Mouse (Mus musculus) ovary, adult 10 weeks (tissue): ENCODE measurements around the gene C4bp. TPM values are rescaled to one million over a fixed set of nuclear protein-coding genes. Genes with fewer than 3 reads are reported as not detected.

Source experiments
- polyA plus RNA-seq: library from polyadenylated mRNA; stranded (reverse); fragments of 350-450 nt; fragmentation: Illumina TruSeq; extraction: RNeasy Lipid Tissue Mini Kit (QIAGEN cat#74804); gene quantifications from one replicate; pipeline ENCODE4 v1.2.3, GENCODE M21; 2014

The C4bp gene
- 0.20 TPM for polyA plus RNA-seq

GRCm38 (mm10) chr1:130661454-130661853, at the start of gene C4bp:
C4bp (minus strand) TSS chr1:130661632.

GRCm38 (mm10) chr1:130629521-130629920, 31.9 kb downstream of the C4bp start, which contains the start of gene Zp3r:
Zp3r (minus strand) TSS chr1:130629621.

Other genes starting within 250 kb of the C4bp start
- gene Cd55b, start 238.6 kb downstream of the C4bp start, polyA plus RNA-seq, result 1.2 TPM
- 124 TPM for gene Cd55, start 198.9 kb downstream of the C4bp start, polyA plus RNA-seq
- gene Zp3r, start 32.0 kb downstream of the C4bp start, polyA plus RNA-seq, result not detected
- not detected for gene Gm29427, start 54.2 kb upstream of the C4bp start, polyA plus RNA-seq
- 20.7 TPM for gene Yod1, start 55.7 kb upstream of the C4bp start, polyA plus RNA-seq
- gene Pfkfb2, start 67.6 kb upstream of the C4bp start, polyA plus RNA-seq, result 16.1 TPM
- gene AA986860, start 70.3 kb upstream of the C4bp start, polyA plus RNA-seq, result 0.91 TPM
- not detected for gene Fcamr, start 139.3 kb upstream of the C4bp start, polyA plus RNA-seq
- gene Pigr, start 165.1 kb upstream of the C4bp start, polyA plus RNA-seq, result 0.23 TPM
- not detected for gene Fcmr, start 204.0 kb upstream of the C4bp start, polyA plus RNA-seq
- not detected for gene Il24, start 225.8 kb upstream of the C4bp start, polyA plus RNA-seq
- 0.40 TPM for gene Il20, start 249.8 kb upstream of the C4bp start, polyA plus RNA-seq